Mouse (Mus musculus): ENCODE data around the gene Plekha1.

GRCm38 (mm10) chr7:130922981-130923731 is 57.6 kb downstream of the Plekha1 start:
- TF ChIP-seq MAFK (IDR thresholded peaks at IDR 0.05; ENCODE audit: insufficient read depth, low read depth, low read length) (no peak), HCFC1 (IDR thresholded peaks at IDR 0.05; ENCODE audit: borderline replicate concordance, insufficient read depth, low read length) (no peak), ZC3H11A (IDR thresholded peaks at IDR 0.05; ENCODE audit: borderline replicate concordance, low read depth, low read length) (no peak)

All from ES-E14 (cell line).